Mouse (Mus musculus) liver, adult 2 months (tissue): Measurements from ENCODE around the gene Ndufa11.

Experiments
- CTCF ChIP-seq: fragments of 200-500 bp; IDR thresholded peaks from 2 replicates; pipeline ENCODE4 v1.5.1; 2011; ENCODE audit warnings: low read depth, low read length, control low read depth
- POLR2A ChIP-seq: fragments of 200-500 bp; IDR thresholded peaks from 2 replicates; pipeline ENCODE4 v1.6.1; 2011; ENCODE audit warnings: low read length, control low read depth; ENCODE audit not compliant: insufficient read depth; ENCODE audit errors: extremely low read depth

DNA sequence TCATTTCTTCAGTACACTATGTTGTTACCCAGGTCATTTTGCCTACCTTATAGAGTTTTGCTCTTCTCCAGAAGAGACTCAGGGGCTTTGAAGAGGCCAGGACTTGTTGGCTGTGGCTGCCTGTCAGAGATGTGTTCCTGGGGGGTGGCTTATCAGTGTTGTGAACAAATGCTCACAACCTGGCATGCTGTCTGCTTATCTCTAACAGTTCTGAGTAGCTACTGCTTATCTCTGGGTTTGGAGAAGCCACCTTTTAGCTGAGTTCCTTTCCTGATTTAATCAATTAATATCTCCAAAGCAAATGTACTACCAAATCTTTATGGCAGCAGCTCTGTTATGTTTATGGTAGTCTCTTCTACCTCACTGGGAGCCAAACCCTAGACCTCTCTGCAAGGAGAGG lies 29.5 kb upstream of the Ndufa11 start:
- TF ChIP-seq CTCF: no peak
- TF ChIP-seq POLR2A: no peak
